Comparison of ENCODE assay signal across 29 mouse cellular contexts in genomic region chr11:110010836-110011546, GRCm38 (mm10). TPM values are rescaled to one million over a fixed set of nuclear protein-coding genes. Genes with fewer than 3 reads are reported as not detected.
DNase-seq lines count a peak whose midpoint lies in the region; ATAC-seq lines count a peak whose summit lies in the region.
"Had no signal": no experiment of that assay in that cellular context is flagged by ENCODE, and none has a peak within 500 bp of the region (broad histone marks: within the 10 kb centered on the region; RNA-seq: fewer than 3 reads in every experiment).

No protein-coding gene starts in this region.

- H3K4me3 ChIP-seq in kidney, embryonic 14.5 days (ENCODE audit: low read length) = no peak overlapping the region
- H3K4me3 ChIP-seq in liver, embryonic 12.5 days = no peak overlapping the region
- H3K4me3 ChIP-seq in liver, embryonic 15.5 days (replicated peaks) = no peak overlapping the region
- no peak overlapping the region for H3K4me3 ChIP-seq in stomach, embryonic 15.5 days (replicated peaks)
- no peak overlapping the region for H3K4me3 ChIP-seq in intestine, embryonic 15.5 days (replicated peaks)
- H3K4me3 ChIP-seq: embryonic facial prominence, embryonic 12.5 days; embryonic facial prominence, embryonic 15.5 days; heart, adult 2 months; heart, embryonic 10.5 days; heart, embryonic 13.5 days had no signal

- no peak overlapping the region for H3K9ac ChIP-seq in kidney, embryonic 14.5 days (ENCODE audit: low read depth, low read length)
- H3K9ac ChIP-seq in liver, embryonic 12.5 days = no peak overlapping the region
- H3K9ac ChIP-seq in liver, embryonic 15.5 days = no peak overlapping the region
- no peak overlapping the region for H3K9ac ChIP-seq in stomach, embryonic 15.5 days
- H3K9ac ChIP-seq in intestine, embryonic 15.5 days = no peak overlapping the region
- H3K9ac ChIP-seq: embryonic facial prominence, embryonic 12.5 days; embryonic facial prominence, embryonic 15.5 days; forebrain, postnatal 0 days; heart, embryonic 13.5 days; hindbrain, embryonic 14.5 days had no signal

- ATAC-seq in kidney, embryonic 14.5 days (ENCODE audit: low FRiP score, low TSS enrichment) = no peak
- peak; percentile 63 for ATAC-seq in liver, embryonic 12.5 days
- peak; percentile 82 for ATAC-seq in liver, embryonic 15.5 days (ENCODE audit: insufficient read depth)
- peak; percentile 27; the same call in 1 of the 2 replicates for ATAC-seq in stomach, embryonic 15.5 days (ENCODE audit: insufficient read depth, low FRiP score, low read depth)
- no peak for ATAC-seq in intestine, embryonic 15.5 days
- ATAC-seq: forebrain, embryonic 14.5 days; forebrain, postnatal 0 days; Patski had no signal

- no peaks in the 10 kb centered on the region for H3K9me3 ChIP-seq in kidney, embryonic 14.5 days (ENCODE audit: control insufficient read depth, low read length)
- H3K9me3 ChIP-seq in liver, embryonic 12.5 days (replicated peaks) = no peaks in the 10 kb centered on the region
- no peaks in the 10 kb centered on the region for H3K9me3 ChIP-seq in liver, embryonic 15.5 days (replicated peaks)
- no peaks in the 10 kb centered on the region for H3K9me3 ChIP-seq in stomach, embryonic 15.5 days
- H3K9me3 ChIP-seq in intestine, embryonic 15.5 days = no peaks in the 10 kb centered on the region
- H3K9me3 ChIP-seq: embryonic facial prominence, embryonic 12.5 days; embryonic facial prominence, embryonic 15.5 days; heart, embryonic 10.5 days; heart, embryonic 13.5 days had no signal

- no peaks in the 10 kb centered on the region for H3K27me3 ChIP-seq in kidney, embryonic 14.5 days (ENCODE audit: control insufficient read depth, insufficient read depth, low read length)
- H3K27me3 ChIP-seq in liver, embryonic 12.5 days (replicated peaks) = no peaks in the 10 kb centered on the region
- H3K27me3 ChIP-seq in liver, embryonic 15.5 days = no peaks in the 10 kb centered on the region
- H3K27me3 ChIP-seq in stomach, embryonic 15.5 days (replicated peaks) = no peaks in the 10 kb centered on the region
- H3K27me3 ChIP-seq in intestine, embryonic 15.5 days (replicated peaks) = no peaks in the 10 kb centered on the region
- H3K27me3 ChIP-seq: CH12.LX; embryonic facial prominence, embryonic 12.5 days; embryonic facial prominence, embryonic 15.5 days; heart, embryonic 13.5 days; Patski had no signal

- H3K4me1 ChIP-seq in kidney, embryonic 14.5 days (ENCODE audit: control insufficient read depth, insufficient read depth, low read length) = no peaks in the 10 kb centered on the region
- no peaks in the 10 kb centered on the region for H3K4me1 ChIP-seq in liver, embryonic 12.5 days
- H3K4me1 ChIP-seq in liver, embryonic 15.5 days (replicated peaks) = no peaks in the 10 kb centered on the region
- no peaks in the 10 kb centered on the region for H3K4me1 ChIP-seq in stomach, embryonic 15.5 days
- H3K4me1 ChIP-seq in intestine, embryonic 15.5 days (replicated peaks) = no peaks in the 10 kb centered on the region
- H3K4me1 ChIP-seq: embryonic facial prominence, embryonic 12.5 days; embryonic facial prominence, embryonic 15.5 days; heart, embryonic 10.5 days; heart, embryonic 13.5 days had no signal

- peak; percentile 13 for DNase-seq in kidney, adult 9 months
- no peak for DNase-seq in frontal cortex, adult 2 months (ENCODE audit: extremely low spot score in 1 of 2, low spot score in 1 of 2)
- no peak for DNase-seq in urinary bladder, adult 18-20 months (ENCODE audit: low spot score in 2 of 2)
- DNase-seq: adrenal gland, postnatal 10 days; adrenal gland, postnatal 36 days; B cell, adult 2 months; cerebellum, adult 2 months; cerebellum, adult 9-11 months; cerebellum, postnatal 25 days; forebrain, postnatal 0 days; gastrocnemius, postnatal 10 days; gastrocnemius, postnatal 36 days; heart, adult 2 months; heart, postnatal 14 days; heart, postnatal 4 days had no signal

- no peaks in the 10 kb centered on the region for H3K36me3 ChIP-seq in kidney, embryonic 14.5 days (ENCODE audit: control insufficient read depth, insufficient read depth, low read length)
- no peaks in the 10 kb centered on the region for H3K36me3 ChIP-seq in liver, embryonic 12.5 days
- H3K36me3 ChIP-seq in liver, embryonic 15.5 days (replicated peaks) = no peaks in the 10 kb centered on the region
- no peaks in the 10 kb centered on the region for H3K36me3 ChIP-seq in stomach, embryonic 15.5 days
- H3K36me3 ChIP-seq in intestine, embryonic 15.5 days = no peaks in the 10 kb centered on the region
- H3K36me3 ChIP-seq: embryonic facial prominence, embryonic 12.5 days; embryonic facial prominence, embryonic 15.5 days; G1E; heart, embryonic 10.5 days; heart, embryonic 13.5 days had no signal

- WGBS in kidney, embryonic 14.5 days = 76% methylated on average over 2 of the region's 2 CpGs
- 30% methylated on average over 2 of the region's 2 CpGs for WGBS in liver, embryonic 12.5 days (ENCODE audit: insufficient replicate concordance)
- 45% methylated on average over 2 of the region's 2 CpGs for WGBS in liver, embryonic 15.5 days (ENCODE audit: insufficient replicate concordance)
- 53% methylated on average over 2 of the region's 2 CpGs for WGBS in stomach, embryonic 15.5 days
- WGBS in intestine, embryonic 15.5 days = 62% methylated on average over 2 of the region's 2 CpGs

- no peak overlapping the region for H3K27ac ChIP-seq in kidney, embryonic 14.5 days (ENCODE audit: low read depth, low read length)
- H3K27ac ChIP-seq in liver, embryonic 12.5 days = peak overlapping the region; percentile 48; the same call in 1 of the 2 replicates
- no peak overlapping the region; the same call in 1 of the 2 replicates for H3K27ac ChIP-seq in liver, embryonic 15.5 days (replicated peaks)
- no peak overlapping the region for H3K27ac ChIP-seq in stomach, embryonic 15.5 days
- no peak overlapping the region for H3K27ac ChIP-seq in intestine, embryonic 15.5 days
- H3K27ac ChIP-seq: embryonic facial prominence, embryonic 12.5 days; embryonic facial prominence, embryonic 15.5 days; heart, adult 2 months; heart, embryonic 10.5 days; heart, embryonic 13.5 days; hindbrain, embryonic 14.5 days had no signal

- no peak overlapping the region for H3K4me2 ChIP-seq in kidney, embryonic 14.5 days (replicated peaks; ENCODE audit: low read depth, low read length)
- H3K4me2 ChIP-seq in liver, embryonic 12.5 days = no peak overlapping the region
- no peak overlapping the region for H3K4me2 ChIP-seq in liver, embryonic 15.5 days
- H3K4me2 ChIP-seq in stomach, embryonic 15.5 days = no peak overlapping the region
- H3K4me2 ChIP-seq in intestine, embryonic 15.5 days (replicated peaks) = no peak overlapping the region
- H3K4me2 ChIP-seq: embryonic facial prominence, embryonic 12.5 days; embryonic facial prominence, embryonic 15.5 days; heart, embryonic 13.5 days; hindbrain, embryonic 14.5 days had no signal

RNA-seq across cellular contexts. Expression of gene Abca8b, which starts 15.3 kb away (rescaled TPM):
- 0.26 and 0.46 TPM in 2 replicates for polyA plus RNA-seq in kidney, embryonic 14.5 days (2014; fragmentation: Nextera tagmentation; extraction: Ambion mirVana)
- 5.2 TPM in 2 replicates for polyA plus RNA-seq in liver, embryonic 12.5 days (2016; fragmentation: Nextera tagmentation; extraction: Ambion mirVana)
- polyA plus RNA-seq in liver, embryonic 15.5 days (2015; fragmentation: Nextera tagmentation; extraction: Ambion mirVana) = 6.4 and 7.8 TPM in 2 replicates
- polyA plus RNA-seq in stomach, embryonic 15.5 days (2015; fragmentation: Nextera tagmentation; extraction: Ambion mirVana) = 0.81 and 0.99 TPM in 2 replicates
- 7.6 and 9.7 TPM in 2 replicates for polyA plus RNA-seq in frontal cortex, adult 2 months (2012; rRNA removed)
- 0.67 and 0.73 TPM in 2 replicates for polyA plus RNA-seq in intestine, embryonic 15.5 days (2015; fragmentation: Nextera tagmentation; extraction: Ambion mirVana)
- polyA plus RNA-seq: G1E had no signal

Comparison
In these comparisons a context has a peak if more than half of its experiments do, and no peak if none do; other contexts are left out.
1. ATAC-seq: peak in liver, embryonic 12.5 days (single experiment), liver, embryonic 15.5 days (single experiment) and stomach, embryonic 15.5 days (single experiment); none in kidney, embryonic 14.5 days (single experiment) and intestine, embryonic 15.5 days (single experiment).